Mouse (Mus musculus) liver, adult 2 months (tissue): ENCODE data around the gene Ccdc7a. TPM values are rescaled to one million over a fixed set of nuclear protein-coding genes. Genes with fewer than 3 reads are reported as not detected.

Source experiments
- DNase-seq: peaks from one replicate; pipeline ENCODE4 v3.0.0-alpha.2; 2011; ENCODE audit warnings: low read depth, low spot score; ENCODE audit errors: extremely low read depth
- H3K27ac ChIP-seq: fragments of 200-500 bp; replicated peaks from 2 replicates; pipeline ENCODE4 v1.5.1; 2012; ENCODE audit warnings: low read depth, mild to moderate bottlenecking, control low read depth, inconsistent platforms, low read length; ENCODE audit not compliant: insufficient read depth
- H3K27me3 ChIP-seq: fragments of 200-500 bp; 2 replicates; pipeline ENCODE4 v1.6.1; 2012; ENCODE audit warnings: mild to moderate bottlenecking, moderate library complexity, low read length, inconsistent platforms; ENCODE audit not compliant: control insufficient read depth, insufficient read depth
- H3K36me3 ChIP-seq: fragments of 200-500 bp; 2 replicates; pipeline ENCODE4 v1.6.1; 2012; ENCODE audit warnings: low read length, inconsistent platforms; ENCODE audit not compliant: control insufficient read depth, insufficient read depth
- H3K4me1 ChIP-seq: fragments of 200-500 bp; 2 replicates; pipeline ENCODE4 v1.6.1; 2011; ENCODE audit warnings: low read length; ENCODE audit not compliant: control insufficient read depth, insufficient read depth
- H3K4me3 ChIP-seq: fragments of 200-500 bp; 2 replicates; pipeline ENCODE4 v1.5.1; 2011; ENCODE audit warnings: low read depth, mild to moderate bottlenecking, control low read depth, low read length, moderate library complexity; ENCODE audit not compliant: insufficient read depth
- H3K79me2 ChIP-seq: fragments of 200-500 bp; 2 replicates; pipeline ENCODE4 v1.6.1; 2012; ENCODE audit warnings: inconsistent platforms, mild to moderate bottlenecking, low read length, moderate library complexity; ENCODE audit not compliant: control insufficient read depth, insufficient read depth
- H3K9ac ChIP-seq: fragments of 200-500 bp; 2 replicates; pipeline ENCODE4 v1.6.1; 2012; ENCODE audit warnings: low read depth, mild to moderate bottlenecking, control low read depth, inconsistent platforms, low read length
- CTCF ChIP-seq: fragments of 200-500 bp; IDR thresholded peaks from 2 replicates; pipeline ENCODE4 v1.5.1; 2011; ENCODE audit warnings: low read depth, low read length, control low read depth
- POLR2A ChIP-seq: fragments of 200-500 bp; IDR thresholded peaks from 2 replicates; pipeline ENCODE4 v1.6.1; 2011; ENCODE audit warnings: low read length, control low read depth; ENCODE audit not compliant: insufficient read depth; ENCODE audit errors: extremely low read depth
- WGBS: fragments of 180-500 bp; shearing (Covaris S2); methylation state at CpG from one replicate; pipeline ENCODE4 v1.1.7; 2018; 5-methylcytosine and 5-hydroxymethylcytosine counted together
- polyA plus RNA-seq: library from polyadenylated mRNA; depleted of rRNA; stranded (reverse); fragments of >200 nt; gene quantifications from 2 replicates; pipeline ENCODE4 v1.2.3, GENCODE M21; 2012; rRNA removed
- total RNA-seq: library from RNA; depleted of rRNA; stranded (reverse); fragments of >200 nt; gene quantifications from 2 replicates; pipeline ENCODE4 v1.2.3, GENCODE M21; 2014; rRNA removed

Gene Ccdc7a
- total and polyA plus RNA-seq, 2 experiments: not detected

DNA sequence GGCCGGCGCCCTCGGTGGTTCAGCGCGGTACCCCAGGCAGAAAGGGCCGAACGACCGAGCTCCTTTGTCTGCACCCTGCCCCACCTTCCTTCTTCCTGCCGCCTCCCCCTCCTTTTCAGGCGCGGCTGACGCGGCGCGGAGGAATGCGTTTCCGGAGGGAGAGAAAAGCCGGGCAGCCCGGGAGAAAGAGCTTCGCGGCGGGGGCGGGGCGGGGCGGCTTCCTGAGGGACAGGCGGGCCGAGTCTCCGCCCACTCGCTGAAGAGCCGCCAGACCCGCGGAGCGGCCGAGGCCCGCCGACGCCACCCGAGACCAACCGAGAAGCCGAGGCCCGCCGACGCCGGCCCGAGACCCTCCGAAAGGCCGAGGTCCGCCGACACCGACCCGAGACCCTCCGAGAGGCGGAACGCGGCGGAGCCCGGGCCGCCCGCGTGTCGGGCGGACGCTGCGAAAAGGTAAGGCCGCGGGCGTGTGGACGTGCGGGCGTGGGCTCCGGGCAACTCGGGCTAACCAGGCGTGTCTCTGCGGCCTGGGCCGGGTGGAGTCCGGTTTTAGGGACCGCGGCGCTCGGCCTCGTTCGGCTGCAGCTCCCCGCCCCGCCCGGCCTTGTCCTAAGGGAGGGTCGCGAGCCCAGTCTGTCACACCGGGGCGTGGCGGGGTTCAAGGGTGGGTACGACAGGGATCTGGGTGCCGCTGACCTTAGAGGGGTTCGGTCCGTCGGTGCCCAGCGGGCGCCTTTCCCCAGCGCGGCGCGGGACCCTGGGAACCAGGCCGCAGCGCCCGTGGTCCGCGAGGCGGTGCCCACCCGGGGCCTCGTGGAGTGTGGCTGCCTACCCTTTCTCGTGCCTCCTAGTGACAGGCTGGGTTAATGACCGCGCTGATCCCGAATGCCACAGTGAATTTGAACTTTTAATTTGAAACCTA is 379.5 kb downstream of the Ccdc7a start, which contains the start of gene Itgb1:
TSS of gene Itgb1 (plus strand) at position 148 of the 922 bp plus-strand sequence.
- H3K4me3 ChIP-seq: peak within 1 kb of the TSS; percentile 91
- H3K27me3 ChIP-seq: no peaks in the 10 kb centered on the region
- no peaks in the 10 kb centered on the region for H3K36me3 ChIP-seq
- H3K27ac ChIP-seq: peak within 1 kb of the TSS; percentile 98
- DNase-seq: peak; percentile 70
- peaks cover 9% of the 10 kb centered on the region for H3K4me1 ChIP-seq
- peak within 1 kb of the TSS; percentile 97 for H3K9ac ChIP-seq
- peak; percentile 64 for TF ChIP-seq POLR2A
- TF ChIP-seq CTCF: 0 out of 2 replicates have a peak, but pooled peaks have one; percentile 30
- under 1% methylated on average over 110 of the region's 113 CpGs for WGBS
- peaks cover 17% of the 10 kb centered on the region; the same call in 1 of the 2 replicates for H3K79me2 ChIP-seq

DNA sequence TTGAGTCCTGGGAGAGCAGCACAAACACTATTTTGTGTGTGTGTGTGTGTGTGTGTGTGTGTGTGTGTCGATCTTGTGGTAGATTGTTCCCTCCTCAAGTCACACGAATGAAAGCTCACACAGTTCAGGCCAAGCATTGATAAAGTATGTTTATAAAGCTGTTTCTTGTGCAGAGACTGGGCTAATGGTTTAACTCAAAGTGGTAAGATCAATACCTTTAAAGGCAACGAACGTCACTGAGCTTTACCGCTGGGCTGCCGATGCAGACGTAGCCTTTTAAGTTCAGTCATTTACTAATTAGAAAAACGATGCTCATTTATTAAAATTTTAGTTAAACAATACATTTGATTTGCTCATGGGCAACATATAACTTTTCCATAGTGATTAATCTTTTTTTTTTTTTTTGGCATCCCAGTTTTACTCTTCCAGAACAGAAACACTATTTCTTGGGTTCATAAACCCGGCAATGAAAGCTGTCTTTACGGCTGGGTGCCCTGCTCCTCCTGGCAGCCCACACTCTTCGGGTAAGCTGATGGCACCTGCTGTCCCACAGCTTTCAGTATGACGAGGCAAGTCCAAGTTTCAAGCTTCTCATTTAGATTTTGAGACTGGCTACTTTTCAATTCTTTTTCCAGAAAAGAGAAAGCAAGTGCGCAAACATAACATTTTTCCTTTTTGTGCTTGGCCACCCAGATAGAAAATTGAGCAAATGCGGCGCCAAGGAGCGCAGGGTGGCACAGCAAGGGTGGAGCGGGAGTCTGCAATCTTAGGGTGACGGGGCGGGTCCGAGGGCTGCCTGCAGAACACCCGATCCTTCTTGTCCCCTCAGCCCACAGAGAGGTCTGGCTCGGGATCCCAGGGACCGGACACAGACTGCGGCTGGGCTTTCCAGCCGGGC is 380.5 kb downstream of the Ccdc7a start:
- no peak for DNase-seq
- peak overlapping the region; percentile 92 for H3K9ac ChIP-seq
- H3K79me2 ChIP-seq: peaks cover 9% of the 10 kb centered on the region; the same call in 1 of the 2 replicates
- WGBS: 4% methylated on average over 25 of the region's 25 CpGs
- H3K36me3 ChIP-seq: no peaks in the 10 kb centered on the region
- H3K4me3 ChIP-seq: peak overlapping the region; percentile 91
- H3K27me3 ChIP-seq: no peaks in the 10 kb centered on the region
- peaks cover 7% of the 10 kb centered on the region for H3K4me1 ChIP-seq
- peak overlapping the region; percentile 98 for H3K27ac ChIP-seq
- TF ChIP-seq CTCF: no peak
- no peak for TF ChIP-seq POLR2A

Other genes starting within 250 kb of the Ccdc7a start
- gene Ccdc7b, start 1.6 kb upstream of the Ccdc7a start, total RNA-seq: not detected in 2 replicates
- not detected in 2 replicates for gene Ccdc7b, start 1.6 kb upstream of the Ccdc7a start, polyA plus RNA-seq
- not detected in 2 replicates for gene Gm10999, start 66.1 kb upstream of the Ccdc7a start, total RNA-seq
- not detected in 2 replicates for gene Gm10999, start 66.1 kb upstream of the Ccdc7a start, polyA plus RNA-seq
- 6.6 and 7.7 TPM in 2 replicates for gene 2610044O15Rik8, start 168.9 kb upstream of the Ccdc7a start, total RNA-seq
- gene 2610044O15Rik8, start 168.9 kb upstream of the Ccdc7a start, polyA plus RNA-seq: 0.86 and 0.97 TPM in 2 replicates